Mouse (Mus musculus): ENCODE data around the gene Napsa.

GRCm38 (mm10) chr7:44560435-44561400 lies 11.5 kb upstream of the Napsa start:
- TF ChIP-seq CTCF (IDR thresholded peaks at IDR 0.05; ENCODE audit: low read depth) (peak; percentile 87), EP300 (optimal IDR thresholded peaks at IDR 0.05) (no peak)

Measured in stomach, postnatal 0 days (tissue).